Mouse (Mus musculus) stomach, postnatal 0 days (tissue): ENCODE results near the gene Lrrc45.

ENCODE experiments used
- CTCF ChIP-seq: IDR thresholded peaks from 2 replicates; pipeline ENCODE4 v1.5.1; 2016; ENCODE audit warnings: antibody characterized with exemption, low read depth, mild to moderate bottlenecking, moderate library complexity
- EP300 ChIP-seq: optimal IDR thresholded peaks from 2 replicates; pipeline ENCODE3; 2016; ENCODE audit warnings: antibody characterized with exemption

DNA sequence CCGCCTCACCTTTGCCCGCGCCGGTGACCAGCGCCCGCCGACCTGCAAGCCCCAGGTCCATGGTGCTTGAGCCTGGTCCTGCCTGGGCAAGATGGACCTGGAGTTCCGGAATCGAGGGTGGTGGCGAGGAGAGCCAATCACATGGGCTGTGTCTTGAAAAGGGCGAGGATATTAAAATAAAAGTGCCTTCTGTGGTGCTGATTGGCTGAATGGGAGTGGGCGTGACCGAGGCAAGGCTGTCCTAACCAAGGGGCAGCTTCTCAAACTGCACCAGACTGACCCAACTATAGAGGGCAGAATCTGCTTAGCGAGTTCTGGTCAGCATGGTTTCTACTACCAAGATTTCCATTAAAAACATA lies 13.4 kb downstream of the Lrrc45 start, which contains the start of gene Dcxr:
- TF ChIP-seq CTCF (peak; percentile 73), EP300 (no peak)
